Mouse (Mus musculus): ENCODE measurements at regions not wholly inside any gene's neighbourhood (a gene's known extent, or its start where the extent isn't known, plus 50 kb on each side); places are given as distances from the start of the nearest gene placed in this dataset.

GRCm38 (mm10) chr15:50246418-50247186, 3638.1 kb upstream of the Gm7489 start:
- peak in 1 of 2 experiments; percentile 85 for DNase-seq (ENCODE audit: inconsistent age in 2 of 2, low spot score in 1 of 2)

GRCm38 (mm10) chr15:50260057-50260456, 3624.6 kb upstream of the Gm7489 start:
- DNase-seq (ENCODE audit: inconsistent age in 2 of 2, low spot score in 1 of 2): peak in 1 of 2 experiments; percentile 55

GRCm38 (mm10) chr15:50261245-50261872, 3623.3 kb upstream of the Gm7489 start:
- DNase-seq (ENCODE audit: inconsistent age in 2 of 2, low spot score in 1 of 2): peak; percentile 25 to 86

- DNase-seq (ENCODE audit: inconsistent age in 2 of 2, low spot score in 1 of 2): peak; percentile 4 to 78
Measured at GRCm38 (mm10) chr15:50267542-50267941, 3617.2 kb upstream of the Gm7489 start.

GRCm38 (mm10) chr15:50271646-50272045, 3613.1 kb upstream of the Gm7489 start:
- peak in 1 of 2 experiments; percentile 73 for DNase-seq (ENCODE audit: inconsistent age in 2 of 2, low spot score in 1 of 2)

GRCm38 (mm10) chr15:50282576-50282975, 3602.1 kb upstream of the Gm7489 start:
- DNase-seq (ENCODE audit: inconsistent age in 2 of 2, low spot score in 1 of 2): no peak

GRCm38 (mm10) chr15:50283491-50283890, 3601.2 kb upstream of the Gm7489 start:
- peak in 1 of 2 experiments; percentile 67 for DNase-seq (ENCODE audit: inconsistent age in 2 of 2, low spot score in 1 of 2)

- DNase-seq (ENCODE audit: inconsistent age in 2 of 2, low spot score in 1 of 2): no peak
Measured at GRCm38 (mm10) chr15:50301831-50302230, 3582.9 kb upstream of the Gm7489 start.

GRCm38 (mm10) chr15:50304085-50304484, 3580.6 kb upstream of the Gm7489 start:
- no peak for DNase-seq (ENCODE audit: inconsistent age in 2 of 2, low spot score in 1 of 2)

GRCm38 (mm10) chr15:50320796-50321195, 3563.9 kb upstream of the Gm7489 start:
- DNase-seq (ENCODE audit: inconsistent age in 2 of 2, low spot score in 1 of 2): peak in 1 of 2 experiments; percentile 34

GRCm38 (mm10) chr15:50345536-50345935, 3539.2 kb upstream of the Gm7489 start:
- no peak for DNase-seq (ENCODE audit: inconsistent age in 2 of 2, low spot score in 1 of 2)

GRCm38 (mm10) chr15:50346953-50347352, 3537.8 kb upstream of the Gm7489 start:
- DNase-seq (ENCODE audit: inconsistent age in 2 of 2, low spot score in 1 of 2): no peak

GRCm38 (mm10) chr15:50360033-50360988, 3524.4 kb upstream of the Gm7489 start:
- no peak for DNase-seq (ENCODE audit: inconsistent age in 2 of 2, low spot score in 1 of 2)

- DNase-seq (ENCODE audit: inconsistent age in 2 of 2, low spot score in 1 of 2): peak in 1 of 2 experiments; percentile 47
Measured at GRCm38 (mm10) chr15:50361334-50361733, 3523.4 kb upstream of the Gm7489 start.

GRCm38 (mm10) chr15:50361751-50362507, 3522.8 kb upstream of the Gm7489 start:
- peak; percentile 31 to 87 for DNase-seq (ENCODE audit: inconsistent age in 2 of 2, low spot score in 1 of 2)

GRCm38 (mm10) chr15:50400006-50400781, 3484.5 kb upstream of the Gm7489 start:
- DNase-seq (ENCODE audit: inconsistent age in 2 of 2, low spot score in 1 of 2): no peak

- no peak for DNase-seq (ENCODE audit: inconsistent age in 2 of 2, low spot score in 1 of 2)
Measured at GRCm38 (mm10) chr15:50401386-50401785, 3483.3 kb upstream of the Gm7489 start.

- DNase-seq (ENCODE audit: inconsistent age in 2 of 2, low spot score in 1 of 2): no peak
Measured at GRCm38 (mm10) chr15:50402551-50402950, 3482.2 kb upstream of the Gm7489 start.

- no peak for DNase-seq (ENCODE audit: inconsistent age in 2 of 2, low spot score in 1 of 2)
Measured at GRCm38 (mm10) chr15:50403883-50404282, 3480.8 kb upstream of the Gm7489 start.

GRCm38 (mm10) chr15:50408985-50409384, 3475.7 kb upstream of the Gm7489 start:
- DNase-seq (ENCODE audit: inconsistent age in 2 of 2, low spot score in 1 of 2): no peak
